Mouse (Mus musculus) liver, embryonic 14.5 days (tissue): ENCODE results near the gene Dyrk1a.

Experiments used
- CTCF ChIP-seq: IDR thresholded peaks from 2 replicates; pipeline ENCODE4 v1.5.1; 2016; ENCODE audit warnings: antibody characterized with exemption, low read depth, control low read depth
- EP300 ChIP-seq: IDR thresholded peaks from 2 replicates; pipeline ENCODE4 v1.6.1; 2016; ENCODE audit warnings: antibody characterized with exemption, low read depth

- TF ChIP-seq EP300 (no peak), CTCF (no peak)
Measured at GRCm38 (mm10) chr16:94631984-94632383, 62.2 kb downstream of the Dyrk1a start.
